Mouse (Mus musculus) urinary bladder, postnatal 14 days (tissue): ENCODE results near the gene Axin2.
A peak's percentile ranks its signal among the peaks of the same experiment; 100 is the strongest.

Experiments
- DNase-seq: peaks from one replicate; pipeline ENCODE4 v3.0.0; 2021; ENCODE audit warnings: low spot score

Axin2 gene

DNA sequence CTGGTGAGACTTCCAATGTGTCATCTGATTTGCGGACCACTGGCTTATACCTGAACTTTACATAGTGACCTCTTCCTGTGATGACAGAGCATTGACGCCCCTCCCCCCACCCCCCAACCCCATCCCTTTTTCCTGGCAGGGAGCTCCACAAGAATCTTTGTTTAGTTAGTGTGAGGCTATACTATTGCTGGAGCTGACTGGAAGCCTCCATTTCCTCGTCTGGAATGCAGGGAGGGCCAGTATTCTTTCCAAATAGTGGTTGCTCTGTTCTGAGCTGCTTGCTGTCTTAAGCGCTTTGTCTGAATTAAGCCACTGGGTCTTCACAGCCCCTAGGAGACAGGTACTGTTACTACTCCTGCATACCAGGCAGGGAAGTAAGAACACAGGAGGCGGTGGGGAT, 53.7 kb downstream of the Axin2 start:
- DNase-seq = no peak

GRCm38 (mm10) chr11:108975583-108975982, 55.4 kb downstream of the Axin2 start:
- no peak for DNase-seq

- peak; percentile 77 for DNase-seq
These were observed 60.4 kb downstream of the Axin2 start for GRCm38 (mm10) chr11:108980530-108980929.

GRCm38 (mm10) chr11:108981012-108981411, 60.9 kb downstream of the Axin2 start:
- DNase-seq = no peak

DNA sequence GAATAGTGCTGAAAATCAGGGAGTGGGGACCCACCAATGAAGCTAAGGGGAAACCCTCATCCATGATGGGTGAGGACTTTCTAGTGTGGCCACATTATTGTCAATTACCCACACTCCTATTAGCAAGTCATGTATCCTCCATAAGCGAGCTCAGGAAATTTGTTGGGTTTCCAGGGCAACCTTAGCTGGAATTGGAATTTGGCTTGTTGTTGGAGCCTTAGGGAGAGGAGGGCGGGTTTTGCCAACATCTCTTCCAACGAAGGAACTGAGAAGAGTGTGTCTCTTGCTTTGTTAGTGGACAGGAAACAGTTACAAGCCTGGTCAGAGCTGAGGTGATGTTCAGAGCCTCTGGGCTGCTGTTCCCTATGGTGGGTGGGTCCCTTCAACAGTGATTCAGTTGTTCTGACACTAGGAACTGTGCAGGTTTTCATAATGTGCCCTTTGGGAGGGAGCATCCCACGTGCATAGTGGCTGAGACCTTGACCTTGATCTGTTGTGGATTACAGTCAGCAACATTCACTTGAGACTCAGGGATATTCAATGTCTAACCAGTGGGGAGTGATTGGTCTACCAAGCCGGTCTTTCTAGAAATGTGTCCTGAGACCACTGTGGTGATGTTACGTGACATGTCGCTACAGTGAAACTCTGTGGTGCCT, 63.4 kb downstream of the Axin2 start:
- DNase-seq = no peak

DNA sequence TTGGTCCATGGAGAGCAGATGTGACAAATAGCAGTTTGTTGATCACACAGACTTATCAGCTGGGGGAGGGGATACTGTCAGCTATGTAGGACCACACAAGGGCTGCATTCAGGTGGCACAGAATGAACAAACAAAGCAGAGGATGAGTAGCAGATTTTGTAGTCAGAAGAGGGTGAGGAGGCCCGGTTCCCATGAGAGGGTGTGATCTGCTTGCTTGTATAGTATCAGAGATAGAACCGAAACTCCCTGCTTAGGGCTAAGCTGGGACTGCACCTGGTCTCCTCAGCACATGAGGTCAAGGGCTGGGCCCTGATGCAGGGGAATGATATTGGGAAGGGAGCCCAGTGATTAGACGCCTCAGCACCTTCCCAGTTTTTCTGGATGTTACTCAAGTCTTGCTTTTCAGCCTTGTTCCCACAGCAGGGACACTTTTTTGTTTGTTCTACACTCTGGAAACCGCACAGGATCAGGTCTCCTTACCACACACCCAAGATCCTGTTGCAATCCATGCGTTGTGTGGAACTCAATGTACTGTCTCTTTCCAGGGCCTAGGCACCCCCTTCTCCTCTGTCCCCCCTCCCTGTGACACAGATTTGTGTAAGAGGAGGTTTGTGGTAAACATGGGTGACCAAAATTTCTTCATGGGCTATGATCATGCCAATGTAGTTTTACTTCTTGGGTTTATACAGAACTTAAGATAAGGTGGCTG, 64.7 kb downstream of the Axin2 start:
- DNase-seq = no peak

- DNase-seq = no peak
These were observed 65.7 kb downstream of the Axin2 start for GRCm38 (mm10) chr11:108985836-108986235.

DNA sequence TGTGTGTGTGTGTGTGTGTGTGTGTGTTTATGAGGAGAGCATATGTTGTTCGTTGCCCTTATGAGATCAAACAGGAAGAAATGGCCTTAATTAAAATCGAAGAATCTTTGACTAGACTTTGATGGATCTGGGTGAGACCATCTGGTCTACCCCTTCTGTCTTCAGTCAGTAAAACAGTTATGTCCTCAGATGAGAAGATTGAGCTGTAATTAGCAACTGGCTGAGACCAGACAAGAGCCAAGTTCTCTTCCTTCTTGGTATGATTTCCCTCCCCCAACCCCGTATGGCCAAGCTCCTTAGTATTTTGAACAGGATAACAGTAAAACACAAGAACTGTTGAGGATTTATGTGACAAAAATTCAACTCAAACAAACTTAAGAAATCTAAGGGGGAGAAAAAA, 67.1 kb downstream of the Axin2 start:
- DNase-seq = no peak

GRCm38 (mm10) chr11:108987705-108988104, 67.6 kb downstream of the Axin2 start:
- no peak for DNase-seq

- DNase-seq = no peak
These were observed 68.1 kb downstream of the Axin2 start for GRCm38 (mm10) chr11:108988258-108988657.

DNA sequence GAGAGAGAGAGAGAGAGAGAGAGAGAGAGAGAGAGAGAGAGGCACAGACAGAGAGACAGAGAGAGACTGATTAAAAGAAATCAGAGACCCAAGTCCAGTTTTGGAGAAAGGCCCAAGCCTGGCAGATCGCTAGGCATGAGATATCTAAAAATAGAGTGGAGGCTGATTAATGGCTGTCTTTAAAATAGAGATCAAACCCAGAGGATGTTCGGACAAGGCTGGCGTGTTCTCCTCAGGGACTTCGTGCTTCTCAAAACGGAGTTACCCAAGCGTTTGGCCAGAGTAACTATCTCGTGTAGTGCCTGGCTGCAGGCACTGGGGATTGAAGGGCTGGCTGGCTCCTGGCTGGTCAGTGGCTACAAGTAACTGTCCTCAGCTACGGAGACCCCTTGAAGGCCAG, 69.8 kb downstream of the Axin2 start:
- DNase-seq = no peak

DNA sequence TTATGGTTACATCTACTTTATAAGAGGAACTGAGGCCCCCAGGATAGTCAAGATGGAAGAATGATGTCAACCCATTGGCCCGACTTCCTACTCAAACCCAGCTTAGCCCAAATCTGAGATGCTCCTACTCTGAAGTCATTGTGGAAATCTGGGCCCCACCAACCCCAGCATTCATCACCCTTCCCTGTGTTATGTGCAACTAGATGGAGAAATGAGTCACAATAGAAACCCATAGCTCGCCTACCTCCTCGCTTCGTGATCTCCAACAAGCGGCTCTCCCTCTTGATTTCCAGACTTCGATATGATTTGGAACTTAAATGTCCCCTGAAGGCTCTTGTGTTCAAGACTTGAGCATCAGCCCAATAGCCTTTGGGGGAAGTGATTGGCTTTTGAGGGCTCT, 73.3 kb downstream of the Axin2 start:
- no peak for DNase-seq

DNA sequence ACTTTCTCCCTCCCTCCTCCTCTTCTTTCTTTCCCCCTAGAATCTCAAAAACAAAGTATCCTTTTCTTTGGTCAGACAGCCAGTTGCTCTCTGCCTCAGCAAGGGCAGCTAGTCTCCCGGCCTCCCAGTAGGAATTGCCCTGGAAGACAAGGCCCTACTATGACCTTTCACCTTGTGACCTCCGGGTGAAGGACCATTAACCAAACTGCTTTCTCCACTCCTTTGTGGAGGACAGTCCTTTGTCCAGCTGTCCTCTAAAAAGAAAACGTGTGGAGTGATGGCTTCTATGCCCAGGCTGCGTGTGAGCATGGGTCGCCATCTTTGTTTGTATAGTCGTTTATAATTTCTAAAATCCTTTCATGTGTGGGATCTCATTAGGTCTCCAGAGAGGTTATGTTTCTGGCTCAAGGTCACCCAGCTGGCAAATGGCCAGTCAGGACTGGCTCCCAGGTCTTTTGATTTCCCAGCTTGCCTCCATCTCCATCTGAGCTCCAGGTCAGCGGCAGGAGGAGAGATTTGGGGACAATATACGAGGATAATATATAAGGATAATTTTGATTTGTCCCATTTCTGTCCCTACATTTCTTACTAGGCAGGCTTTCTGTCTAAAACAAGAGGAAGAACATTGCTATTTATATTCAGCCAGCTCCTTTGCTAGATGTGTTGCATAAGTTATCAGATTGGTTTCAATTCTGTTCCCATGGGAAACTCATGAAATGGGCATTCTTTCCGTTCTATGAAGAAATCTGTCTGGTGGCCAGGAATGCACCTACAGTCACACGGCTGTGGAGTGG, 75.2 kb downstream of the Axin2 start:
- no peak for DNase-seq

DNA sequence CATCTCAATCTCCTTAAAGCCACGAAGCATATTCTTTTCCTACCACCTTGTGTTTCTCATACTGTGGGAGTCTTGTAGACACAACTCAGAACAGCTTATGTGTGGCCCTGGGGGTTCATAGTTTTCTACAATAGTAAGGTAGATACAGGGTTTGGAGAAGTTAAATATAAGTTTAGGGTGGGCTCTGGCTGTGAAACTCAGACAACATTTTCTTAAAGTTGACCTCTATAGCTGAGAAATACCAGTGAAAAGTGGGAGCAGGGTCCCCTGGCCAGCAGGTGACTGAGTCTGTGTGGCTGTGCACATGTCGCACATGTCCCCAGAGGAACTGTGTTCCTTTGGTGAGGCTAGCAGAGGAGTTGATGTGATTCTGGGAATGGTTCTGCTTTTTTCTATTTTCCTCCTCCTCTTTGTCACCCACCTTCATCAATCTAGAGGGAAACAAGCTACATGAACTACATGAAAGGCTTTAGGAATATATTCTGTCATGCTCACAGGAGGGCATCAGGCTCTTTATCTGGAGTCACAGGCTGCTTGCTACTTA, 75.9 kb downstream of the Axin2 start:
- no peak for DNase-seq

DNA sequence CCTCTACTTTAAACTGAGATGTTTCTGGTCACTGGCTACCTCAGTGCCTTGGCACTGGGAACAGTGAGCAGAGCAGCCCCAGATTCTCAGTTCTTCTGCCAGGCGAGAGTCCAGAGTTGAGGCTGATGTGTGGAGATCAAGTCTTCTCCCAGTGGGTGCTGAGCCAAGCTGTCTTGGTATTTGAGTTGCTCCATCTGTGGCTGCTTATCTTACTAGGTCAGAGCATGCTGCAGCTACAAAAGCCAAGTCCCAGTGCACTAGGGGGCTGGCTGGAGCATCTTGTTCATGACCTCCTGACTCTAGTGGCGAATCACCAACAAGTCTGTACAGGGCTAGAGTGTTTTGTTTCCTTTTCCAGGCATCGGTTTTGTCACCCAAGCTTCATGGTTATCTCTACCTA, 77.7 kb downstream of the Axin2 start:
- DNase-seq = peak; percentile 58
